Mouse (Mus musculus): ENCODE results near the gene Ccn6. TPM values are rescaled to one million over a fixed set of nuclear protein-coding genes. Genes with fewer than 3 reads are reported as not detected.

The Ccn6 gene
- polyA plus RNA-seq, 1 experiment from 2014 or later = 0.16 TPM

GRCm38 (mm10) chr10:39121412-39121811 is 42.2 kb downstream of the Ccn6 start:
- ATAC-seq (replicated peaks; ENCODE audit: low FRiP score, low read depth) (no peak), DNase-seq (ENCODE audit: low spot score) (peak; percentile 78)
- WGBS = 33% methylated on average over 4 of the region's 4 CpGs

GRCm38 (mm10) chr10:39109489-39109874 is 54.1 kb downstream of the Ccn6 start:
- Histone ChIP-seq H3K4me3 (replicated peaks; ENCODE audit: low read depth, low read length) (no peak overlapping the region), H3K27ac (no peak overlapping the region), H3K4me2 (ENCODE audit: low read length) (no peak overlapping the region), H3K36me3 (ENCODE audit: insufficient read depth, low read length) (peaks cover 14% of the 10 kb centered on the region; the same call in 1 of the 2 replicates), H3K4me1 (replicated peaks; ENCODE audit: insufficient read depth, low read length) (no peaks in the 10 kb centered on the region), H3K27me3 (ENCODE audit: insufficient read depth, low read length) (no peaks in the 10 kb centered on the region), H3K9ac (ENCODE audit: low read depth, low read length) (no peak overlapping the region), H3K9me3 (replicated peaks; ENCODE audit: low read length) (no peaks in the 10 kb centered on the region)
- DNase-seq (ENCODE audit: low spot score) = no peak
- 63% methylated on average over 4 of the region's 4 CpGs for WGBS
- TF ChIP-seq CTCF (IDR thresholded peaks at IDR 0.05; ENCODE audit: low read depth) = no peak
- no peak for ATAC-seq (replicated peaks; ENCODE audit: low FRiP score, low read depth)

More at GRCm38 (mm10) chr10:39121412-39121811, 42.2 kb downstream of the Ccn6 start:
- no peak overlapping the region for H3K4me3 ChIP-seq (replicated peaks; ENCODE audit: low read depth, low read length)
- no peak overlapping the region for H3K9ac ChIP-seq (ENCODE audit: low read depth, low read length)
- peak; percentile 69 for TF ChIP-seq CTCF (IDR thresholded peaks at IDR 0.05; ENCODE audit: low read depth)
- H3K27ac ChIP-seq = no peak overlapping the region
- no peaks in the 10 kb centered on the region for H3K36me3 ChIP-seq (ENCODE audit: insufficient read depth, low read length)
- H3K4me1 ChIP-seq (replicated peaks; ENCODE audit: insufficient read depth, low read length) = no peaks in the 10 kb centered on the region
- no peaks in the 10 kb centered on the region for H3K9me3 ChIP-seq (replicated peaks; ENCODE audit: low read length)
- H3K27me3 ChIP-seq (ENCODE audit: insufficient read depth, low read length) = no peaks in the 10 kb centered on the region
- no peak overlapping the region for H3K4me2 ChIP-seq (ENCODE audit: low read length)

DNA sequence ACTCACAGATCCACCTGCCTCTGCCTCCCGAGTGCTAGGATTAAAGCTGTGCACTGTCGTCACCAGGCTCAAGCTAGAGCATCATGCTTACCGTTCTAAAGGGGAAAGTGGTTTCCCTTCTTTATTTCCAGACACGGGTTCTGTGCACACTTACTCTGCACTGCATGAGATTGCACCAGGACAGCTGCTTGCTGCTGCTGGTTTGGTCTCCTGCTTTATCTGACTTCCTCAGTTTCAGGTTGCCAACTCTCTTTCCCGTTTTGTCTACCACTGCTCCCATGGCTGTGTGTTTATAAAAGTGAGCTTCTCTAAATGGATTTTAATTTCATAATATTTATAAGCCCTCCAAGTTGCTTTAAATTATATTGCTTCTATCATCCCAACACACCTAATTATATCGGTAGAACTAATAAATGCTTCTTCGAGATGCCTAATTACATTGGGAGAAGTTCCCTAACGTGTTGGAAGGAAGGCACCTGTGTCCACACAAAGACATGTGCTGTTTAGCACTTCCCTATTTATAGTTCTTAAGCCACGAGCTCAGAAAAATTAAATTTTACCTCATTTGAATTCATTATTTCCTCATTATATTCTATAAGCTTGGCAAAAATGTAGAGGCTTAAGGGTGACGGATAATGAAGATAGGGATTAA is 54.6 kb downstream of the Ccn6 start:
- Histone ChIP-seq H3K4me1 (replicated peaks; ENCODE audit: insufficient read depth, low read length) (no peaks in the 10 kb centered on the region), H3K4me3 (replicated peaks; ENCODE audit: low read depth, low read length) (no peak overlapping the region), H3K27ac (no peak overlapping the region), H3K9me3 (replicated peaks; ENCODE audit: low read length) (no peaks in the 10 kb centered on the region), H3K9ac (ENCODE audit: low read depth, low read length) (no peak overlapping the region), H3K36me3 (ENCODE audit: insufficient read depth, low read length) (peaks cover 14% of the 10 kb centered on the region; the same call in 1 of the 2 replicates), H3K4me2 (ENCODE audit: low read length) (no peak overlapping the region), H3K27me3 (ENCODE audit: insufficient read depth, low read length) (no peaks in the 10 kb centered on the region)
- TF ChIP-seq CTCF (IDR thresholded peaks at IDR 0.05; ENCODE audit: low read depth) = no peak
- WGBS = 82% methylated on average over 10 of the region's 10 CpGs
- DNase-seq (ENCODE audit: low spot score) = no peak
- ATAC-seq (replicated peaks; ENCODE audit: low FRiP score, low read depth) = no peak

GRCm38 (mm10) chr10:39106935-39107334 is 56.7 kb downstream of the Ccn6 start:
- H3K4me3 ChIP-seq (replicated peaks; ENCODE audit: low read depth, low read length) = no peak overlapping the region
- ATAC-seq (replicated peaks; ENCODE audit: low FRiP score, low read depth) = no peak
- no peak overlapping the region for H3K4me2 ChIP-seq (ENCODE audit: low read length)
- no peak overlapping the region for H3K9ac ChIP-seq (ENCODE audit: low read depth, low read length)
- no peak overlapping the region for H3K27ac ChIP-seq
- 68% methylated on average over 4 of the region's 4 CpGs for WGBS
- no peaks in the 10 kb centered on the region for H3K4me1 ChIP-seq (replicated peaks; ENCODE audit: insufficient read depth, low read length)
- H3K27me3 ChIP-seq (ENCODE audit: insufficient read depth, low read length) = no peaks in the 10 kb centered on the region
- no peak for DNase-seq (ENCODE audit: low spot score)
- H3K9me3 ChIP-seq (replicated peaks; ENCODE audit: low read length) = no peaks in the 10 kb centered on the region
- TF ChIP-seq CTCF (IDR thresholded peaks at IDR 0.05; ENCODE audit: low read depth) = no peak
- H3K36me3 ChIP-seq (ENCODE audit: insufficient read depth, low read length) = peaks cover 14% of the 10 kb centered on the region; the same call in 1 of the 2 replicates

DNA sequence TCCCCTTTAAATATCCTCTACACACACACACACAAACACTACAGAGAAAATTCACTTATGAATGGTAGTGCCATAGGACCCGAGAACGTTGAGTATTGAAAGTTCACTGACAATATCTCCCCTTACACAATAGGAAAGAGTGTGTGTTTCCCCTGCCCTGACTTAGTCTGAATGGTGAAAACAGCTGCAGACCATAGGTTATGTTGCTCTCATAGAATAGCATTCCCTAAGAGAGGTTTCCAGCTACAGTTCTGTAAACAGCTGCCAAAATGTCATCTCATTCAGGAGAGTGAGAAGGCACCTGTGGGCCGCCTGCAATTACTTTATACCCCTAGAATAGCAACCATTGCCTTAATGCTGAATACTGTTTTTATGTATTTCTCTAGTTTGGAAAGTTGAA is 57.2 kb downstream of the Ccn6 start:
- ATAC-seq (replicated peaks; ENCODE audit: low FRiP score, low read depth) (no peak), DNase-seq (ENCODE audit: low spot score) (no peak)
- H3K27ac ChIP-seq = no peak overlapping the region
- H3K4me2 ChIP-seq (ENCODE audit: low read length) = no peak overlapping the region
- no peaks in the 10 kb centered on the region for H3K27me3 ChIP-seq (ENCODE audit: insufficient read depth, low read length)
- H3K9ac ChIP-seq (ENCODE audit: low read depth, low read length) = no peak overlapping the region
- WGBS = 76% methylated on average over 3 of the region's 3 CpGs
- no peak overlapping the region for H3K4me3 ChIP-seq (replicated peaks; ENCODE audit: low read depth, low read length)
- peaks cover 14% of the 10 kb centered on the region; the same call in 1 of the 2 replicates for H3K36me3 ChIP-seq (ENCODE audit: insufficient read depth, low read length)
- no peak for TF ChIP-seq CTCF (IDR thresholded peaks at IDR 0.05; ENCODE audit: low read depth)
- H3K4me1 ChIP-seq (replicated peaks; ENCODE audit: insufficient read depth, low read length) = no peaks in the 10 kb centered on the region
- no peaks in the 10 kb centered on the region for H3K9me3 ChIP-seq (replicated peaks; ENCODE audit: low read length)

GRCm38 (mm10) chr10:39104803-39105449 is 58.7 kb downstream of the Ccn6 start:
- H3K27me3 ChIP-seq (ENCODE audit: insufficient read depth, low read length) = no peaks in the 10 kb centered on the region
- TF ChIP-seq CTCF (IDR thresholded peaks at IDR 0.05; ENCODE audit: low read depth) = no peak
- no peak overlapping the region for H3K27ac ChIP-seq
- H3K4me2 ChIP-seq (ENCODE audit: low read length) = no peak overlapping the region
- H3K4me3 ChIP-seq (replicated peaks; ENCODE audit: low read depth, low read length) = no peak overlapping the region
- ATAC-seq (replicated peaks; ENCODE audit: low FRiP score, low read depth) (no peak), DNase-seq (ENCODE audit: low spot score) (no peak)
- H3K9me3 ChIP-seq (replicated peaks; ENCODE audit: low read length) = no peaks in the 10 kb centered on the region
- 89% methylated on average over 8 of the region's 8 CpGs for WGBS
- no peak overlapping the region for H3K9ac ChIP-seq (ENCODE audit: low read depth, low read length)
- H3K4me1 ChIP-seq (replicated peaks; ENCODE audit: insufficient read depth, low read length) = no peaks in the 10 kb centered on the region
- H3K36me3 ChIP-seq (ENCODE audit: insufficient read depth, low read length) = 0 out of 2 replicates have a peak, but pooled peaks cover 5% of the 10 kb centered on the region

Other genes starting within 250 kb of the Ccn6 start
- 46.0 and 46.3 TPM in 2 replicates for gene Lama4, start 198.3 kb downstream of the Ccn6 start, polyA plus RNA-seq (2015; fragmentation: Nextera tagmentation; extraction: Ambion mirVana)
- gene Fam229b, start 29.9 kb downstream of the Ccn6 start, polyA plus RNA-seq (2015; fragmentation: Nextera tagmentation; extraction: Ambion mirVana) = 16.2 and 20.8 TPM in 2 replicates
- 6.1 and 8.3 TPM in 2 replicates for gene Tube1, start 29.8 kb downstream of the Ccn6 start, polyA plus RNA-seq (2015; fragmentation: Nextera tagmentation; extraction: Ambion mirVana)
- 23.7 and 27.8 TPM in 2 replicates for gene Fyn, start 205.1 kb upstream of the Ccn6 start, polyA plus RNA-seq (2015; fragmentation: Nextera tagmentation; extraction: Ambion mirVana)